11 mouse cellular contexts compared by ENCODE assay signal in genomic region chr15:84414040-84414848, GRCm38 (mm10). TPM values are rescaled to one million over a fixed set of nuclear protein-coding genes. Genes with fewer than 3 reads are reported as not detected.
DNase-seq lines count a peak whose midpoint lies in the region; ATAC-seq and TF ChIP-seq lines count a peak whose summit lies in the region.
"Had no signal": no experiment of that assay in that cellular context is flagged by ENCODE, and none has a peak within 500 bp of the region (broad histone marks: within the 10 kb centered on the region; RNA-seq: fewer than 3 reads in every experiment).

No protein-coding gene starts in this region.

- H3K36me3 ChIP-seq in forebrain, embryonic 13.5 days (ENCODE audit: poor library complexity, severe bottlenecking) = no peaks in the 10 kb centered on the region
- H3K36me3 ChIP-seq: heart, embryonic 13.5 days had no signal

- H3K27me3 ChIP-seq in forebrain, embryonic 13.5 days = peaks cover 9% of the 10 kb centered on the region

- ATAC-seq in cerebellum, adult (ENCODE audit: insufficient number of reproducible peaks, low FRiP score, low TSS enrichment) = no peak
- peak; percentile 72 for ATAC-seq in forebrain, embryonic 13.5 days

- H3K27ac ChIP-seq in forebrain, embryonic 13.5 days = peak overlapping the region; percentile 87
- H3K27ac ChIP-seq: heart, embryonic 13.5 days had no signal

- H3K9me3 ChIP-seq in forebrain, embryonic 13.5 days (replicated peaks) = no peaks in the 10 kb centered on the region
- H3K9me3 ChIP-seq: heart, embryonic 13.5 days had no signal

- no peak overlapping the region for H3K4me3 ChIP-seq in forebrain, embryonic 13.5 days
- no peak overlapping the region for H3K4me3 ChIP-seq in lung, adult 2 months (replicated peaks; ENCODE audit: extremely low read depth, low read depth, low read length)
- H3K4me3 ChIP-seq: heart, embryonic 13.5 days had no signal

- no peak for TF ChIP-seq CTCF in lung, adult 2 months (IDR thresholded peaks at IDR 0.05; ENCODE audit: insufficient read depth, low read length)

- DNase-seq in cerebellum, adult 11 months = peak; percentile 8
- DNase-seq in left cerebral cortex, adult 18-20 months (ENCODE audit: low spot score in 2 of 2) = peak; percentile 67 to 81
- peak; percentile 71 for DNase-seq in retina, postnatal 7 days (ENCODE audit: low read depth, low spot score)
- DNase-seq in liver = no peak
- DNase-seq in urinary bladder, postnatal 4 days (ENCODE audit: low spot score in 2 of 2) = no peak
- no peak for DNase-seq in lung, adult 2 months
- DNase-seq: adrenal gland, postnatal 10 days; lung, postnatal 10 days had no signal

- 7% methylated on average over 9 of the region's 9 CpGs for WGBS in forebrain, embryonic 13.5 days
- 50% methylated on average over 9 of the region's 9 CpGs for WGBS in lung, adult 2 months

- no peak overlapping the region for H3K9ac ChIP-seq in forebrain, embryonic 13.5 days
- H3K9ac ChIP-seq: heart, embryonic 13.5 days had no signal

- H3K4me2 ChIP-seq in forebrain, embryonic 13.5 days = no peak overlapping the region
- H3K4me2 ChIP-seq: heart, embryonic 13.5 days had no signal

- TF ChIP-seq POLR2A in lung, adult 2 months (IDR thresholded peaks at IDR 0.05; ENCODE audit: borderline replicate concordance, extremely low read depth, low read depth, low read length) = no peak

- H3K4me1 ChIP-seq in forebrain, embryonic 13.5 days = peaks cover 70% of the 10 kb centered on the region
- H3K4me1 ChIP-seq in lung, adult 2 months (ENCODE audit: control insufficient read depth, insufficient read depth, low read length) = no peaks in the 10 kb centered on the region; the same call in 1 of the 2 replicates

RNA-seq across cellular contexts. Expression of gene Shisal1, which starts 32.7 kb away (rescaled TPM):
- 6.1 TPM in 2 replicates for polyA plus RNA-seq in forebrain, embryonic 13.5 days (2015; fragmentation: Nextera tagmentation; extraction: Ambion mirVana)
- total RNA-seq in left cerebral cortex, adult 18-20 months (2021) = 10 to 100 TPM; 41.6 to 49.5 TPM
- polyA plus RNA-seq in lung, adult 2 months (2012; rRNA removed) = 6.2 and 9.4 TPM in 2 replicates

Comparison
In these comparisons a context has a peak if more than half of its experiments do, and no peak if none do; other contexts are left out.
1. DNase-seq: peak in cerebellum, adult 11 months (single experiment), left cerebral cortex, adult 18-20 months (2 of 2) and retina, postnatal 7 days (single experiment); none in liver (single experiment), urinary bladder, postnatal 4 days (0 of 2) and lung, adult 2 months (single experiment).